Mouse (Mus musculus): ENCODE results near the gene Prss42. TPM values are rescaled to one million over a fixed set of nuclear protein-coding genes. Genes with fewer than 3 reads are reported as not detected.

Prss42 gene
- not detected for total RNA-seq (2018; cell fraction: chromatin; rRNA removed)
- not detected for total RNA-seq (2018; cell fraction: cytosol; rRNA removed)
- not detected for total RNA-seq (2018; cell fraction: nucleus; rRNA removed)
- polyA plus RNA-seq (2018): not detected in 3 replicates

GRCm38 (mm10) chr9:110797866-110798265, at the start of gene Prss42:
Gene Prss42 (plus strand): TSS chr9:110798166.
- 96% methylated on average over 14 of the region's 14 CpGs for WGBS (ENCODE audit: missing documents)
- Histone ChIP-seq H3K36me3 (ENCODE audit: inconsistent target) (no peaks in the 10 kb centered on the region), H3K4me3 (ENCODE audit: inconsistent target) (no peak within 1 kb of the TSS), H3K79me2 (ENCODE audit: inconsistent target) (no peaks in the 10 kb centered on the region), H3K27ac (no peak within 1 kb of the TSS)

GRCm38 (mm10) chr9:110748451-110748850, 49.5 kb upstream of the Prss42 start:
- H3K36me3 ChIP-seq (ENCODE audit: inconsistent target): no peaks in the 10 kb centered on the region
- H3K4me3 ChIP-seq (ENCODE audit: inconsistent target): no peak overlapping the region
- H3K27ac ChIP-seq: no peak overlapping the region
- no peaks in the 10 kb centered on the region for H3K79me2 ChIP-seq (ENCODE audit: inconsistent target)
- WGBS (ENCODE audit: missing documents): 100% methylated on average over 2 of the region's 2 CpGs

GRCm38 (mm10) chr9:110750404-110751187, 47.4 kb upstream of the Prss42 start:
- Histone ChIP-seq H3K27ac (no peak overlapping the region), H3K79me2 (ENCODE audit: inconsistent target) (no peaks in the 10 kb centered on the region)
- 61% methylated on average over 12 of the region's 14 CpGs for WGBS (ENCODE audit: missing documents)

GRCm38 (mm10) chr9:110751412-110751811, 46.6 kb upstream of the Prss42 start:
- WGBS (ENCODE audit: missing documents): 88% methylated on average over 5 of the region's 5 CpGs
- no peaks in the 10 kb centered on the region for H3K36me3 ChIP-seq (ENCODE audit: inconsistent target)
- H3K4me3 ChIP-seq (ENCODE audit: inconsistent target): no peak overlapping the region

More at GRCm38 (mm10) chr9:110750404-110751187, 47.4 kb upstream of the Prss42 start:
- H3K4me3 ChIP-seq (ENCODE audit: inconsistent target): no peak overlapping the region
- no peaks in the 10 kb centered on the region for H3K36me3 ChIP-seq (ENCODE audit: inconsistent target)

GRCm38 (mm10) chr9:110752917-110753435, 45.0 kb upstream of the Prss42 start:
- H3K4me3 ChIP-seq (ENCODE audit: inconsistent target): no peak overlapping the region
- no peaks in the 10 kb centered on the region for H3K36me3 ChIP-seq (ENCODE audit: inconsistent target)
- H3K79me2 ChIP-seq (ENCODE audit: inconsistent target): no peaks in the 10 kb centered on the region
- H3K27ac ChIP-seq: no peak overlapping the region
- 90% methylated on average over 4 of the region's 4 CpGs for WGBS (ENCODE audit: missing documents)

More at GRCm38 (mm10) chr9:110751412-110751811, 46.6 kb upstream of the Prss42 start:
- no peaks in the 10 kb centered on the region for H3K79me2 ChIP-seq (ENCODE audit: inconsistent target)
- H3K27ac ChIP-seq: no peak overlapping the region

DNA sequence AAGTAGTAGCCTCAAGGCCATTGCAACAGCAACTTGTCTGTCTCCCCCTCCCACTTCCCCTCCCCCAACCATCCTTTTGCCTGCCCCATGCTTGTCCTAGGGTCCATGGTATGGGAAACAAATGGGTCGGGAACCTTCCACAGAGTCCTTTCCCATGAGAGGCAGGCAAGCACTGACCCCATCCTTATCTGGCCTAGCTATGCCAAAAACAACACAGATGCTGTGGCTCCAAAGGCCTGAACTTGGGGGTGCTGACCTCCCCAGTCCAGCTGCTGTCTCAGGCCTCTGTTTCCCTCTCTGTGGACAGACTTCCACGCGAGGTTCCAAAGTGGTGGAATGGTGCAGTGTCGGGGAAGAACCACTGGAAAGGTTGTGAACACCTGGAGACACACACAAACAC, 44.2 kb upstream of the Prss42 start:
- H3K79me2 ChIP-seq (ENCODE audit: inconsistent target): no peaks in the 10 kb centered on the region
- no peak overlapping the region for H3K4me3 ChIP-seq (ENCODE audit: inconsistent target)
- no peaks in the 10 kb centered on the region for H3K36me3 ChIP-seq (ENCODE audit: inconsistent target)
- no peak overlapping the region for H3K27ac ChIP-seq
- WGBS (ENCODE audit: missing documents): 92% methylated on average over 4 of the region's 4 CpGs

- Histone ChIP-seq H3K27ac (no peak overlapping the region), H3K4me3 (ENCODE audit: inconsistent target) (no peak overlapping the region), H3K79me2 (ENCODE audit: inconsistent target) (no peaks in the 10 kb centered on the region), H3K36me3 (ENCODE audit: inconsistent target) (no peaks in the 10 kb centered on the region)
- WGBS (ENCODE audit: missing documents): 94% methylated on average over 5 of the region's 5 CpGs
These were observed 40.1 kb upstream of the Prss42 start for GRCm38 (mm10) chr9:110757816-110758215.

GRCm38 (mm10) chr9:110758605-110759004, 39.4 kb upstream of the Prss42 start:
- no peaks in the 10 kb centered on the region for H3K36me3 ChIP-seq (ENCODE audit: inconsistent target)
- no peak overlapping the region for H3K4me3 ChIP-seq (ENCODE audit: inconsistent target)
- WGBS (ENCODE audit: missing documents): 89% methylated on average over 8 of the region's 8 CpGs
- H3K27ac ChIP-seq: no peak overlapping the region
- no peaks in the 10 kb centered on the region for H3K79me2 ChIP-seq (ENCODE audit: inconsistent target)

- H3K27ac ChIP-seq: no peak overlapping the region
- H3K79me2 ChIP-seq (ENCODE audit: inconsistent target): no peaks in the 10 kb centered on the region
- no peaks in the 10 kb centered on the region for H3K36me3 ChIP-seq (ENCODE audit: inconsistent target)
- 49% methylated on average over 2 of the region's 2 CpGs for WGBS (ENCODE audit: missing documents)
- H3K4me3 ChIP-seq (ENCODE audit: inconsistent target): no peak overlapping the region
These were observed 38.7 kb upstream of the Prss42 start for GRCm38 (mm10) chr9:110759265-110759664.

GRCm38 (mm10) chr9:110760886-110761285, 37.1 kb upstream of the Prss42 start:
- WGBS (ENCODE audit: missing documents): 92% methylated on average over 8 of the region's 8 CpGs
- no peak overlapping the region for H3K27ac ChIP-seq
- H3K4me3 ChIP-seq (ENCODE audit: inconsistent target): no peak overlapping the region
- no peaks in the 10 kb centered on the region for H3K79me2 ChIP-seq (ENCODE audit: inconsistent target)
- H3K36me3 ChIP-seq (ENCODE audit: inconsistent target): no peaks in the 10 kb centered on the region

DNA sequence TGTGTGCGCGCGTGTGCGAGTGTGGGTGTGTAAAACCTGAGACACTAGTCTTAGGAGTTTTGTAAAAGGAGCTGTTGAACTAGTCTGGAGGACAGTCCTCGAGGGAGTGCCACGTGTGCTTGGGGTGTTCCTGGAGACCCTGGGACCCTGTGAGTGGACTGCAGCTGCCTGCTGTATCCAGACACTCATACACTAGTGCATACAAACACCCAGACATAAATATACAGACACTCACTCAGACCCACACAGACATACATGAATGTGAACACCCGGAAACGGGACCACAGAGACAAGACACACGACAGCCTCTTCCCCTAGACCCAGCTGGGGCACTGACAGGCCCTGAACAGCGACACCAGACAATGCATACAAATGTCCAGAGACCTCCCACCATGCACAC, 35.2 kb upstream of the Prss42 start:
- no peak overlapping the region for H3K27ac ChIP-seq
- WGBS (ENCODE audit: missing documents): 91% methylated on average over 10 of the region's 10 CpGs
- no peaks in the 10 kb centered on the region for H3K79me2 ChIP-seq (ENCODE audit: inconsistent target)
- H3K36me3 ChIP-seq (ENCODE audit: inconsistent target): no peaks in the 10 kb centered on the region
- no peak overlapping the region for H3K4me3 ChIP-seq (ENCODE audit: inconsistent target)

DNA sequence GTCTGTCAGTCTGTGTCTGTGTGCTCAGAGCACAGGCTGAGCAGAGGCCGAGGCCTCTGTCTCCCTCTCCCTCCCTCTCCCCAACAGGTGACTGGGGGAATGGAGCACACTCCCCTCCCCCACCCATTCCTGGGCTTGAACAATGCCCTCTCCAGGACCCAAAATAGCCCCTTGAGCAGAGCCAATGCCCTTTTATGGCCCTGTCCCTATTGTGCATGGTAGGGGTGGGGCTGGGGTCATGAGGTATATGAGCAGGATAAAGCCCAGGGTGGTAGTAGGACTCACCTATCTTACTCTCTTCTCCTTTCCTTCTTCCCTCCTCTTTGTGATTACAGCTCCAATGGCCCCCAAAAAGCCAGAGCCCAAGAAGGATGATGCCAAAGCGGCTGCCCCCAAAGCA, 34.6 kb upstream of the Prss42 start:
- no peak overlapping the region for H3K4me3 ChIP-seq (ENCODE audit: inconsistent target)
- WGBS (ENCODE audit: missing documents): 96% methylated on average over 2 of the region's 2 CpGs
- no peaks in the 10 kb centered on the region for H3K79me2 ChIP-seq (ENCODE audit: inconsistent target)

DNA sequence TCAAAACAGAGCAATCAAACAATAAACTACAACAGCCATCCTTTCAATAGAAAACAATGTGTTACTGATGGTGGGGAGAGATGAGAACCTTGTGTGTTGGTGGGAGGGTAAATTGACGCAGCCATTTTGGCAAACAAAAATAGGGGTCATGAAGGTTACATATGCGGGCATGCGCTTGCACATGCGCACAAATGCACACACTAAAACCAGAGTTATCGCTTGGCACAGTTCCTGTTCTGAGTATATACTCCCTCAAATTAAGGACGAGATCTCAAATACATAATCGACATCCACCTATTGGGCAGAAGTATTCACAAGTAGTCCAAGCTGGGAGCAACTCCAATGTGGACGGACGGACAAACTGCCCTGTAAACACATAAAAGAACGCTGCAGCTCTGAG, 25.6 kb upstream of the Prss42 start:
- 95% methylated on average over 10 of the region's 10 CpGs for WGBS (ENCODE audit: missing documents)
- H3K4me3 ChIP-seq (ENCODE audit: inconsistent target): no peak overlapping the region
- no peaks in the 10 kb centered on the region for H3K79me2 ChIP-seq (ENCODE audit: inconsistent target)
- no peak overlapping the region for H3K27ac ChIP-seq
- H3K36me3 ChIP-seq (ENCODE audit: inconsistent target): no peaks in the 10 kb centered on the region

More for the DNA sequence above, 34.6 kb upstream of the Prss42 start:
- no peaks in the 10 kb centered on the region for H3K36me3 ChIP-seq (ENCODE audit: inconsistent target)
- H3K27ac ChIP-seq: no peak overlapping the region

GRCm38 (mm10) chr9:110774403-110775268, 23.3 kb upstream of the Prss42 start:
- whole genome bisulfite sequencing (ENCODE audit: missing documents): 88% methylated on average over 15 of the region's 15 CpGs
- H3K79me2 ChIP-seq (ENCODE audit: inconsistent target): no peaks in the 10 kb centered on the region
- H3K27ac ChIP-seq: no peak overlapping the region
- H3K36me3 ChIP-seq (ENCODE audit: inconsistent target): no peaks in the 10 kb centered on the region
- H3K4me3 ChIP-seq (ENCODE audit: inconsistent target): no peak overlapping the region

All from macrophage (primary cell).